Mouse (Mus musculus): ENCODE data around the gene Nanos3. TPM values are rescaled to one million over a fixed set of nuclear protein-coding genes. Genes with fewer than 3 reads are reported as not detected.

Nanos3 gene
- polyA plus RNA-seq, 1 experiment, result 5.3 TPM

GRCm38 (mm10) chr8:84179946-84180345 is 5.1 kb downstream of the Nanos3 start:
- DNase-seq (ENCODE audit: low read depth), result no peak
- TF ChIP-seq POLR2A (IDR thresholded peaks at IDR 0.05; ENCODE audit: borderline replicate concordance, extremely low read depth, insufficient read depth, insufficient read length, poor library complexity, severe bottlenecking) (no peak), CTCF (IDR thresholded peaks at IDR 0.05; ENCODE audit: borderline replicate concordance, extremely low read depth, insufficient read depth, insufficient read length) (no peak)

- TF ChIP-seq POLR2A (IDR thresholded peaks at IDR 0.05; ENCODE audit: borderline replicate concordance, extremely low read depth, insufficient read depth, insufficient read length, poor library complexity, severe bottlenecking), result no peak
- no peak for TF ChIP-seq CTCF (IDR thresholded peaks at IDR 0.05; ENCODE audit: borderline replicate concordance, extremely low read depth, insufficient read depth, insufficient read length)
- no peak for DNase-seq (ENCODE audit: low read depth)
Observed at GRCm38 (mm10) chr8:84178592-84178991, 6.4 kb downstream of the Nanos3 start.

GRCm38 (mm10) chr8:84177405-84177804 is 7.6 kb downstream of the Nanos3 start:
- DNase-seq (ENCODE audit: low read depth), result no peak
- no peak for TF ChIP-seq CTCF (IDR thresholded peaks at IDR 0.05; ENCODE audit: borderline replicate concordance, extremely low read depth, insufficient read depth, insufficient read length)
- TF ChIP-seq POLR2A (IDR thresholded peaks at IDR 0.05; ENCODE audit: borderline replicate concordance, extremely low read depth, insufficient read depth, insufficient read length, poor library complexity, severe bottlenecking), result no peak

- TF ChIP-seq CTCF (IDR thresholded peaks at IDR 0.05; ENCODE audit: borderline replicate concordance, extremely low read depth, insufficient read depth, insufficient read length), result no peak
- TF ChIP-seq POLR2A (IDR thresholded peaks at IDR 0.05; ENCODE audit: borderline replicate concordance, extremely low read depth, insufficient read depth, insufficient read length, poor library complexity, severe bottlenecking), result no peak
- no peak for DNase-seq (ENCODE audit: low read depth)
Observed at GRCm38 (mm10) chr8:84176560-84176959, 8.5 kb downstream of the Nanos3 start.

GRCm38 (mm10) chr8:84173861-84174260 is 11.2 kb downstream of the Nanos3 start:
- DNase-seq (ENCODE audit: low read depth), result no peak

GRCm38 (mm10) chr8:84170096-84170495 is 14.9 kb downstream of the Nanos3 start:
- no peak for TF ChIP-seq CTCF (IDR thresholded peaks at IDR 0.05; ENCODE audit: borderline replicate concordance, extremely low read depth, insufficient read depth, insufficient read length)
- TF ChIP-seq POLR2A (IDR thresholded peaks at IDR 0.05; ENCODE audit: borderline replicate concordance, extremely low read depth, insufficient read depth, insufficient read length, poor library complexity, severe bottlenecking), result no peak
- no peak for DNase-seq (ENCODE audit: low read depth)

More at GRCm38 (mm10) chr8:84173861-84174260, 11.2 kb downstream of the Nanos3 start:
- TF ChIP-seq POLR2A (IDR thresholded peaks at IDR 0.05; ENCODE audit: borderline replicate concordance, extremely low read depth, insufficient read depth, insufficient read length, poor library complexity, severe bottlenecking) (no peak), CTCF (IDR thresholded peaks at IDR 0.05; ENCODE audit: borderline replicate concordance, extremely low read depth, insufficient read depth, insufficient read length) (peak; percentile 34; the same call in 1 of the 2 replicates)

- TF ChIP-seq POLR2A (IDR thresholded peaks at IDR 0.05; ENCODE audit: borderline replicate concordance, extremely low read depth, insufficient read depth, insufficient read length, poor library complexity, severe bottlenecking), result no peak
- no peak for TF ChIP-seq CTCF (IDR thresholded peaks at IDR 0.05; ENCODE audit: borderline replicate concordance, extremely low read depth, insufficient read depth, insufficient read length)
- no peak for DNase-seq (ENCODE audit: low read depth)
Observed at GRCm38 (mm10) chr8:84167696-84168095, 17.3 kb downstream of the Nanos3 start.

GRCm38 (mm10) chr8:84157620-84158019 is 27.4 kb downstream of the Nanos3 start:
- TF ChIP-seq POLR2A (IDR thresholded peaks at IDR 0.05; ENCODE audit: borderline replicate concordance, extremely low read depth, insufficient read depth, insufficient read length, poor library complexity, severe bottlenecking) (no peak), CTCF (IDR thresholded peaks at IDR 0.05; ENCODE audit: borderline replicate concordance, extremely low read depth, insufficient read depth, insufficient read length) (no peak)
- no peak for DNase-seq (ENCODE audit: low read depth)

GRCm38 (mm10) chr8:84149181-84149580 is 35.8 kb downstream of the Nanos3 start:
- no peak for TF ChIP-seq CTCF (IDR thresholded peaks at IDR 0.05; ENCODE audit: borderline replicate concordance, extremely low read depth, insufficient read depth, insufficient read length)
- no peak for TF ChIP-seq POLR2A (IDR thresholded peaks at IDR 0.05; ENCODE audit: borderline replicate concordance, extremely low read depth, insufficient read depth, insufficient read length, poor library complexity, severe bottlenecking)
- no peak for DNase-seq (ENCODE audit: low read depth)

- DNase-seq (ENCODE audit: low read depth), result no peak
- no peak for TF ChIP-seq POLR2A (IDR thresholded peaks at IDR 0.05; ENCODE audit: borderline replicate concordance, extremely low read depth, insufficient read depth, insufficient read length, poor library complexity, severe bottlenecking)
- TF ChIP-seq CTCF (IDR thresholded peaks at IDR 0.05; ENCODE audit: borderline replicate concordance, extremely low read depth, insufficient read depth, insufficient read length), result no peak
Observed at GRCm38 (mm10) chr8:84148531-84148850, 36.5 kb downstream of the Nanos3 start.

GRCm38 (mm10) chr8:84147769-84148530 is 37.1 kb downstream of the Nanos3 start, which contains the start of the genes Cc2d1a and 4930432K21Rik:
Gene Cc2d1a (minus strand): TSS chr8:84147936.
Gene 4930432K21Rik (plus strand): TSS chr8:84148025.
- no peak for TF ChIP-seq CTCF (IDR thresholded peaks at IDR 0.05; ENCODE audit: borderline replicate concordance, extremely low read depth, insufficient read depth, insufficient read length)
- TF ChIP-seq POLR2A (IDR thresholded peaks at IDR 0.05; ENCODE audit: borderline replicate concordance, extremely low read depth, insufficient read depth, insufficient read length, poor library complexity, severe bottlenecking), result peak; percentile 59; the same call in 1 of the 2 replicates
- peak; percentile 98 for DNase-seq (ENCODE audit: low read depth)

- DNase-seq (ENCODE audit: low read depth), result no peak
- TF ChIP-seq CTCF (IDR thresholded peaks at IDR 0.05; ENCODE audit: borderline replicate concordance, extremely low read depth, insufficient read depth, insufficient read length), result no peak
- no peak for TF ChIP-seq POLR2A (IDR thresholded peaks at IDR 0.05; ENCODE audit: borderline replicate concordance, extremely low read depth, insufficient read depth, insufficient read length, poor library complexity, severe bottlenecking)
Observed at GRCm38 (mm10) chr8:84147324-84147766, 37.7 kb downstream of the Nanos3 start.
